Mouse (Mus musculus) forebrain, postnatal 0 days (tissue): ENCODE results near the gene Dnal1. TPM values are rescaled to one million over a fixed set of nuclear protein-coding genes. Genes with fewer than 3 reads are reported as not detected.

Experiments used
- ATAC-seq: fragments of 200-750 bp; cut with Nextera tagmentation; 2 replicates; pipeline ENCODE4 v1.8.0; 2017; ENCODE audit warnings: mild to moderate bottlenecking, moderate library complexity
- DNase-seq: peaks from one replicate; pipeline ENCODE4 v3.0.0-alpha.2; 2015
- H3K27ac ChIP-seq: fragments of 300-500 bp; sonication (generic); 2 replicates; pipeline ENCODE4 v1.5.1; 2014; ENCODE audit warnings: low read depth, mild to moderate bottlenecking, antibody characterized with exemption, low read length, moderate library complexity, mixed read lengths
- H3K27me3 ChIP-seq: fragments of 300-500 bp; sonication (generic); 2 replicates; pipeline ENCODE4 v1.6.1; 2014; ENCODE audit warnings: mild to moderate bottlenecking, low read length, mixed read lengths; ENCODE audit not compliant: insufficient read depth
- H3K36me3 ChIP-seq: fragments of 300-500 bp; sonication (generic); 2 replicates; pipeline ENCODE4 v1.6.1; 2014; ENCODE audit warnings: mild to moderate bottlenecking, moderate library complexity; ENCODE audit not compliant: insufficient read depth
- H3K4me1 ChIP-seq: fragments of 300-500 bp; sonication (generic); 2 replicates; pipeline ENCODE4 v1.6.1; 2014; ENCODE audit warnings: antibody characterized with exemption; ENCODE audit not compliant: insufficient read depth
- H3K4me2 ChIP-seq: fragments of 300-500 bp; sonication (generic); 2 replicates; pipeline ENCODE4 v1.6.1; 2014; ENCODE audit warnings: low read depth, mild to moderate bottlenecking, moderate library complexity
- H3K4me3 ChIP-seq: fragments of 300-500 bp; sonication (generic); 2 replicates; pipeline ENCODE4 v1.5.1; 2014; ENCODE audit warnings: low read depth, low read length, mixed read lengths
- H3K9ac ChIP-seq: fragments of 300-500 bp; sonication (generic); 2 replicates; pipeline ENCODE4 v1.6.1; 2014; ENCODE audit warnings: mild to moderate bottlenecking
- H3K9me3 ChIP-seq: fragments of 300-500 bp; sonication (generic); 2 replicates; pipeline ENCODE4 v1.6.1; 2016; ENCODE audit warnings: low read length
- CTCF ChIP-seq: sonication (generic); IDR thresholded peaks from 2 replicates; pipeline ENCODE4 v1.5.1; 2016; ENCODE audit warnings: antibody characterized with exemption, control low read depth, low read depth
- WGBS: fragments of 180-500 bp; shearing (Covaris S2); extraction: QIAGEN DNeasy Blood & Tissue Kit; methylation state at CpG from one replicate; pipeline ENCODE4 v1.1.7; 2014; 5-methylcytosine and 5-hydroxymethylcytosine counted together
- polyA plus RNA-seq: library from polyadenylated mRNA; unstranded; fragments of >200 nt; fragmentation: Nextera tagmentation; extraction: Ambion mirVana; gene quantifications from 2 replicates; pipeline ENCODE4 v1.2.1, GENCODE M21; 2015
- total RNA-seq: library from RNA; depleted of rRNA; stranded (reverse); fragments of >200 nt; gene quantifications from 2 replicates; pipeline ENCODE4 v1.2.3, GENCODE M21; 2014

Dnal1 gene
- total and polyA plus RNA-seq, 2 experiments from 2014 or later: 13.5 to 20.3 TPM

GRCm38 (mm10) chr12:84184979-84185378 lies 70.8 kb downstream of the Dnal1 start:
- Histone ChIP-seq H3K27me3 (no peaks in the 10 kb centered on the region), H3K4me1 (peaks cover 22% of the 10 kb centered on the region), H3K9me3 (no peaks in the 10 kb centered on the region), H3K9ac (no peak overlapping the region), H3K4me3 (no peak overlapping the region), H3K27ac (no peak overlapping the region), H3K4me2 (no peak overlapping the region), H3K36me3 (no peaks in the 10 kb centered on the region)
- WGBS: 47% methylated on average over 5 of the region's 5 CpGs
- ATAC-seq: no peak
- TF ChIP-seq CTCF: no peak
- DNase-seq: no peak

GRCm38 (mm10) chr12:84185547-84185946 lies 71.4 kb downstream of the Dnal1 start:
- ATAC-seq (no peak), DNase-seq (no peak)
- H3K27me3 ChIP-seq: no peaks in the 10 kb centered on the region
- no peaks in the 10 kb centered on the region for H3K9me3 ChIP-seq
- 43% methylated on average over 6 of the region's 6 CpGs for WGBS
- TF ChIP-seq CTCF: no peak
- H3K36me3 ChIP-seq: no peaks in the 10 kb centered on the region
- no peak overlapping the region for H3K4me2 ChIP-seq
- H3K4me3 ChIP-seq: no peak overlapping the region
- peaks cover 21% of the 10 kb centered on the region for H3K4me1 ChIP-seq
- no peak overlapping the region for H3K9ac ChIP-seq
- no peak overlapping the region for H3K27ac ChIP-seq

- WGBS: 37% methylated on average over 3 of the region's 3 CpGs
- Histone ChIP-seq H3K4me1 (peaks cover 17% of the 10 kb centered on the region), H3K9me3 (no peaks in the 10 kb centered on the region), H3K27me3 (no peaks in the 10 kb centered on the region), H3K4me2 (no peak overlapping the region), H3K4me3 (no peak overlapping the region), H3K9ac (no peak overlapping the region), H3K27ac (no peak overlapping the region), H3K36me3 (no peaks in the 10 kb centered on the region)
- ATAC-seq (no peak), DNase-seq (no peak)
- TF ChIP-seq CTCF: no peak
These were observed 72.4 kb downstream of the Dnal1 start for GRCm38 (mm10) chr12:84186536-84186935.

- H3K27me3 ChIP-seq: no peaks in the 10 kb centered on the region
- WGBS: 36% methylated on average over 5 of the region's 5 CpGs
- H3K4me3 ChIP-seq: no peak overlapping the region
- no peak overlapping the region for H3K4me2 ChIP-seq
- H3K9ac ChIP-seq: no peak overlapping the region
- H3K4me1 ChIP-seq: peaks cover 18% of the 10 kb centered on the region
- no peaks in the 10 kb centered on the region for H3K9me3 ChIP-seq
- DNase-seq (peak; percentile 62), ATAC-seq (no peak)
- TF ChIP-seq CTCF: no peak
- H3K36me3 ChIP-seq: no peaks in the 10 kb centered on the region
- no peak overlapping the region for H3K27ac ChIP-seq
These were observed 72.8 kb downstream of the Dnal1 start for GRCm38 (mm10) chr12:84186950-84187349.

GRCm38 (mm10) chr12:84187752-84188601 lies 73.8 kb downstream of the Dnal1 start:
- H3K27me3 ChIP-seq: no peaks in the 10 kb centered on the region
- no peak overlapping the region for H3K27ac ChIP-seq
- H3K9ac ChIP-seq: no peak overlapping the region
- peak; percentile 38; the same call in 1 of the 2 replicates for ATAC-seq
- no peaks in the 10 kb centered on the region for H3K9me3 ChIP-seq
- H3K4me2 ChIP-seq: no peak overlapping the region
- H3K4me1 ChIP-seq: peaks cover 21% of the 10 kb centered on the region
- no peaks in the 10 kb centered on the region for H3K36me3 ChIP-seq
- H3K4me3 ChIP-seq: no peak overlapping the region
- peak; percentile 42 for DNase-seq
- WGBS: 55% methylated on average over 15 of the region's 15 CpGs
- no peak for TF ChIP-seq CTCF

GRCm38 (mm10) chr12:84188881-84189444 lies 74.8 kb downstream of the Dnal1 start:
- no peak overlapping the region for H3K27ac ChIP-seq
- no peak overlapping the region for H3K9ac ChIP-seq
- no peaks in the 10 kb centered on the region for H3K9me3 ChIP-seq
- WGBS: 75% methylated on average over 14 of the region's 14 CpGs
- H3K4me3 ChIP-seq: no peak overlapping the region
- ATAC-seq (no peak), DNase-seq (no peak)
- no peak overlapping the region for H3K4me2 ChIP-seq
- no peaks in the 10 kb centered on the region for H3K27me3 ChIP-seq
- H3K36me3 ChIP-seq: no peaks in the 10 kb centered on the region
- TF ChIP-seq CTCF: no peak
- peaks cover 21% of the 10 kb centered on the region for H3K4me1 ChIP-seq

- Histone ChIP-seq H3K9me3 (no peaks in the 10 kb centered on the region), H3K27me3 (no peaks in the 10 kb centered on the region), H3K27ac (no peak overlapping the region), H3K4me1 (peaks cover 27% of the 10 kb centered on the region), H3K9ac (no peak overlapping the region), H3K36me3 (no peaks in the 10 kb centered on the region), H3K4me2 (peak overlapping the region; percentile 15; the same call in 1 of the 2 replicates), H3K4me3 (no peak overlapping the region)
- TF ChIP-seq CTCF: no peak
- 66% methylated on average over 15 of the region's 15 CpGs for WGBS
- ATAC-seq (no peak), DNase-seq (no peak)
These were observed 76.1 kb downstream of the Dnal1 start for GRCm38 (mm10) chr12:84190151-84190820.
